Mouse (Mus musculus): ENCODE data around the gene Ctse.
A peak's percentile ranks its signal among the peaks of the same experiment; 100 is the strongest.
"Not testable (repeated sequence)": the region's sequence is repeated elsewhere in the genome, so short reads cannot be mapped to it uniquely, and the experiment has no call there.

Ctse gene

GRCm38 (mm10) chr1:131637791-131638540, at the start of gene Ctse:
Gene Ctse, plus strand, starts transcription at chr1:131638306.
- no peak for DNase-seq (ENCODE audit: low spot score)

GRCm38 (mm10) chr1:131598905-131599304, 39.2 kb upstream of the Ctse start, which contains the start of gene Avpr1b:
Gene Avpr1b, plus strand, starts transcription at chr1:131599239.
- no peak for DNase-seq (ENCODE audit: low spot score)

- no peak for DNase-seq (ENCODE audit: low spot score)
These were observed 37.8 kb upstream of the Ctse start for GRCm38 (mm10) chr1:131600314-131600713.

- no peak for DNase-seq (ENCODE audit: low spot score)
These were observed 31.4 kb upstream of the Ctse start for GRCm38 (mm10) chr1:131606719-131607118.

- peak; percentile 78 for DNase-seq (ENCODE audit: low spot score)
These were observed 25.4 kb upstream of the Ctse start for GRCm38 (mm10) chr1:131612556-131613155.

GRCm38 (mm10) chr1:131613361-131614133, 24.6 kb upstream of the Ctse start:
- DNase-seq (ENCODE audit: low spot score), result peak; percentile 55

- no peak for DNase-seq (ENCODE audit: low spot score)
These were observed 23.5 kb upstream of the Ctse start for GRCm38 (mm10) chr1:131614641-131615040.

GRCm38 (mm10) chr1:131616131-131616530, 22.0 kb upstream of the Ctse start:
- no peak for DNase-seq (ENCODE audit: low spot score)

GRCm38 (mm10) chr1:131616546-131617220, 21.4 kb upstream of the Ctse start:
- DNase-seq (ENCODE audit: low spot score), result no peak

GRCm38 (mm10) chr1:131618576-131618975, 19.5 kb upstream of the Ctse start:
- no peak for DNase-seq (ENCODE audit: low spot score)

GRCm38 (mm10) chr1:131619348-131619747, 18.8 kb upstream of the Ctse start:
- DNase-seq (ENCODE audit: low spot score), result no peak

- no peak for DNase-seq (ENCODE audit: low spot score)
These were observed 14.5 kb upstream of the Ctse start for GRCm38 (mm10) chr1:131623644-131624043.

GRCm38 (mm10) chr1:131624175-131624835, 13.8 kb upstream of the Ctse start:
- no peak for DNase-seq (ENCODE audit: low spot score)

- no peak for DNase-seq (ENCODE audit: low spot score)
These were observed 11.9 kb upstream of the Ctse start for GRCm38 (mm10) chr1:131626200-131626599.

GRCm38 (mm10) chr1:131632216-131632615, 5.9 kb upstream of the Ctse start:
- not testable (repeated sequence) for DNase-seq (ENCODE audit: low spot score)

GRCm38 (mm10) chr1:131634495-131634894, 3.6 kb upstream of the Ctse start:
- no peak for DNase-seq (ENCODE audit: low spot score)

GRCm38 (mm10) chr1:131638541-131639421, 675 bp downstream of the Ctse start:
- DNase-seq (ENCODE audit: low spot score), result no peak

GRCm38 (mm10) chr1:131640062-131640461, 2.0 kb downstream of the Ctse start:
- DNase-seq (ENCODE audit: low spot score), result no peak

GRCm38 (mm10) chr1:131641565-131641964, 3.5 kb downstream of the Ctse start:
- DNase-seq (ENCODE audit: low spot score), result no peak

- no peak for DNase-seq (ENCODE audit: low spot score)
These were observed 4.1 kb downstream of the Ctse start for GRCm38 (mm10) chr1:131642251-131642650.
